Mouse (Mus musculus): ENCODE measurements around the gene Arpc5l. TPM values are rescaled to one million over a fixed set of nuclear protein-coding genes. Genes with fewer than 3 reads are reported as not detected.
"Not testable (repeated sequence)": the region's sequence is repeated elsewhere in the genome, so short reads cannot be mapped to it uniquely, and the experiment has no call there.

Gene Arpc5l
- polyA plus RNA-seq, 1 experiment from 2014 or later = 135 TPM

DNA sequence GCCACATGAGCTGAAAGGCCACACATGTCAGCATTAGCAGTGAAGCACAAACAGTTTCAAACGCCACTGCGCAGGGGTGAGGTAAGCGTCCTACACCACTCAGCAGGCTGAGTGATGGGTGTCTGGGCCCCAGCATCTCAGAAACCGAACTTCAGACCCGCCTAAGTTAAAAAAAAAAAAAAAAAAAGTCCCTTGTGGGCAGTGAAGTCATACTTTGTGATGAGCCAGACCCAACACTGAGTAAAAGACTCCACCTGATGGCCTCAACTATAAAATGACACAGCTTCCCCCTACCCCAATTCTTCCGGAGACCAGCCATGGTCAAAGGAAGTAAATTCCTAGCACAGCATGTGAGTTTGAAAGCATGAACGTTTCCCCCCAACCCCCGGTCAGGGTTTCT is 2.0 kb upstream of the Arpc5l start:
- Histone ChIP-seq H3K27me3 (no peaks in the 10 kb centered on the region), H3K4me1 (replicated peaks) (peaks cover 43% of the 10 kb centered on the region), H3K9ac (peak overlapping the region; percentile 39; the same call in 1 of the 2 replicates), H3K36me3 (peaks cover 46% of the 10 kb centered on the region), H3K9me3 (no peaks in the 10 kb centered on the region), H3K4me3 (peak overlapping the region; percentile 61), H3K4me2 (peak overlapping the region; percentile 95), H3K27ac (no peak overlapping the region)
- ATAC-seq (ENCODE audit: low FRiP score) = no peak
- 57% methylated on average over 8 of the region's 8 CpGs for WGBS

DNA sequence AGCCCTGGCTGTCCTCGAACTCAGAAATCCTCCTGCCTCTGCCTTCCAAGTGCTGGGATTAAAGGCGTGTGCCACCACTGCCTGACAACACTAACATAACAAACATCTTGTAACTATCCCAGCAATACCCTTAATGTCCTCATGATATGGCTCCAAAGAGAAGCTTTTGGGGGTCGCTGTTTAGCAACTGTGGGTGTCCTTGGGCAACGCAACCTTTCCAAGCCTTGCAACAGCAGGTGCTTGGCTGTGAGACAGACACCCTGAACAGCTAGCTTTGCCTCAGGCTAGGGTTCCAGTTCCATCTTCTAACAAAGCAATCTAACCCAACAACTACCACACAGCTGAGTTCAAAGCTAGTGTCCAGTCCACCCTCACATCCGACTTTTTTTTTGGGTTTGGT is 1.6 kb upstream of the Arpc5l start:
- peaks cover 41% of the 10 kb centered on the region for H3K4me1 ChIP-seq (replicated peaks)
- no peaks in the 10 kb centered on the region for H3K9me3 ChIP-seq
- H3K4me3 ChIP-seq = peak overlapping the region; percentile 61
- peak overlapping the region; percentile 95 for H3K4me2 ChIP-seq
- H3K27ac ChIP-seq = no peak overlapping the region
- H3K36me3 ChIP-seq = peaks cover 46% of the 10 kb centered on the region
- peak overlapping the region; percentile 92 for H3K9ac ChIP-seq
- 73% methylated on average over 5 of the region's 5 CpGs for WGBS
- no peaks in the 10 kb centered on the region for H3K27me3 ChIP-seq
- ATAC-seq (ENCODE audit: low FRiP score) = no peak

GRCm38 (mm10) chr2:39004372-39004771 is 776 bp upstream of the Arpc5l start:
- peak overlapping the region; percentile 94 for H3K27ac ChIP-seq
- H3K27me3 ChIP-seq = no peaks in the 10 kb centered on the region
- peak overlapping the region; percentile 92 for H3K9ac ChIP-seq
- peak overlapping the region; percentile 61 for H3K4me3 ChIP-seq
- WGBS = 0% methylated on average over 11 of the region's 11 CpGs
- peak; percentile 5; the same call in 1 of the 2 replicates for ATAC-seq (ENCODE audit: low FRiP score)
- H3K4me1 ChIP-seq (replicated peaks) = peaks cover 50% of the 10 kb centered on the region
- peaks cover 45% of the 10 kb centered on the region for H3K36me3 ChIP-seq
- no peaks in the 10 kb centered on the region for H3K9me3 ChIP-seq
- peak overlapping the region; percentile 95 for H3K4me2 ChIP-seq

DNA sequence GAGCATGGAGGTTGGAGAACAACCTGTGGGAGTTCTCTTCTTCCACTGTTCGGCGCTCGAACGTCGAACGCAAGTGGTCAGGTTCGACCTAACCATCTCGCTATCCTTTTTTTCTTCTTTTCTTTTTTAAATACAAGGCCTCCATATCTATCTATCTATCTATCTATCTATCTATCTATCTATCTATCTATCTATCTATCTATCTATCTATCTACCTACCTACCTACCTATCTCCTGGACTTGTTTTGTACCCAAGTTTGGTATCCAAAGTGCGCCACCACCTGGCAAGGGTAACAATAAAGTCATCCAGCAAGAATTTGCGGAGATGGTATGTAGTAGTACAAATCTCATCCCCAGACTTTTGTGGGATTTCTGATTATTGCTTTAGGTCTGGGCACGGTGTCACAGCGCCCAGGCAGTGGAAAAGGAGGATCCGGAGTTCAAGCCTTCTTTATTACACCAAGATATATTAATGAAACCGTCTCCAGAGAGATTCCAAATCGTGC is 479 bp downstream of the Arpc5l start, which contains the start of gene Rpl35:
TSS of gene Rpl35 (minus strand) at position 51 of the 506 bp plus-strand sequence.
- no peak for ATAC-seq (ENCODE audit: low FRiP score)
- Histone ChIP-seq H3K27me3 (no peaks in the 10 kb centered on the region), H3K4me1 (replicated peaks) (peaks cover 60% of the 10 kb centered on the region), H3K4me2 (peak within 1 kb of the TSS; percentile 95), H3K9ac (peak within 1 kb of the TSS; percentile 92), H3K36me3 (peaks cover 33% of the 10 kb centered on the region), H3K9me3 (no peaks in the 10 kb centered on the region), H3K27ac (peak within 1 kb of the TSS; percentile 94), H3K4me3 (peak within 1 kb of the TSS; percentile 61)
- 13% methylated on average over 15 of the region's 15 CpGs for WGBS

DNA sequence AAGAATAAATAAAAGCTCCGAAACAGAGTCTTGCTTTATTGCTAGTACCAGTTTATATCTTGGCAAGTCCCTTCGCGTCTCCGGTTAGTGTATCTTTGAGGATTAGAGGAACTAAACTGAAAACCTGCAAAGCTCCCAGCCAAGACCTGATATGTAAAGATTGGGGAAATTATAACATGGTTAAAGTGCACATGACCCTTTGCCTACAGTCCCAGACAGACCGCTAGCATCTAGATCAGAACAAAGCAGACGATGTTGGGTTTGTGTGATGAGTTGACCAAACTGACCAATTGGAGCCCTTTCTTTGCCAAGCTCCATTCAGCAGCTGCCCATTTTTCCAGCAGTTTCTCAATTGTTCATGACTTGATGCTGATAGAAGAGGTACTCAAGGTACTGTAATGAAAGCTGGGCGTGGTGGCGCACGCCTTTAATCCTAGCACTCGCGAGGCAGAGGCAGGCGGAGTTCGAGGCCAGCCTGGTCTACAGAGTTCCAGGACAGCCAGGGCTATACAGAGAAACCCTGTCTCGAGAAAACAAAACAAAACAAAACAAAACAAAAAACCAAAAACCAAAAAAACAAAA is 1.1 kb downstream of the Arpc5l start:
- H3K4me1 ChIP-seq (replicated peaks) = peaks cover 66% of the 10 kb centered on the region
- H3K27me3 ChIP-seq = no peaks in the 10 kb centered on the region
- no peaks in the 10 kb centered on the region for H3K9me3 ChIP-seq
- peak overlapping the region; percentile 61 for H3K4me3 ChIP-seq
- 91% methylated on average over 14 of the region's 14 CpGs for WGBS
- no peak for ATAC-seq (ENCODE audit: low FRiP score)
- peak overlapping the region; percentile 74; the same call in 1 of the 2 replicates for H3K9ac ChIP-seq
- H3K27ac ChIP-seq = no peak overlapping the region
- peaks cover 27% of the 10 kb centered on the region for H3K36me3 ChIP-seq
- H3K4me2 ChIP-seq = peak overlapping the region; percentile 95

- H3K9me3 ChIP-seq = no peaks in the 10 kb centered on the region
- peak; percentile 88 for ATAC-seq (ENCODE audit: low FRiP score)
- no peaks in the 10 kb centered on the region for H3K27me3 ChIP-seq
- peak overlapping the region; percentile 98 for H3K4me2 ChIP-seq
- peaks cover 67% of the 10 kb centered on the region for H3K4me1 ChIP-seq (replicated peaks)
- H3K9ac ChIP-seq = peak overlapping the region; percentile 97
- peak overlapping the region; percentile 94 for H3K4me3 ChIP-seq
- peak overlapping the region; percentile 94 for H3K27ac ChIP-seq
- H3K36me3 ChIP-seq = peaks cover 20% of the 10 kb centered on the region
- WGBS = 0% methylated on average over 43 of the region's 44 CpGs
Measured at GRCm38 (mm10) chr2:39007865-39008264, 2.7 kb downstream of the Arpc5l start.

- peaks cover 61% of the 10 kb centered on the region for H3K4me1 ChIP-seq (replicated peaks)
- H3K27me3 ChIP-seq = no peaks in the 10 kb centered on the region
- peak overlapping the region; percentile 98 for H3K4me2 ChIP-seq
- peak overlapping the region; percentile 97 for H3K9ac ChIP-seq
- H3K36me3 ChIP-seq = peaks cover 19% of the 10 kb centered on the region
- H3K27ac ChIP-seq = peak overlapping the region; percentile 94
- WGBS = under 1% methylated on average over 25 of the region's 25 CpGs
- ATAC-seq (ENCODE audit: low FRiP score) = peak; percentile 47
- no peaks in the 10 kb centered on the region for H3K9me3 ChIP-seq
- H3K4me3 ChIP-seq = peak overlapping the region; percentile 94
Measured at GRCm38 (mm10) chr2:39008350-39008851, 3.3 kb downstream of the Arpc5l start.

GRCm38 (mm10) chr2:39008954-39009365 is 3.8 kb downstream of the Arpc5l start:
- peaks cover 19% of the 10 kb centered on the region for H3K36me3 ChIP-seq
- 36% methylated on average over 3 of the region's 3 CpGs for WGBS

GRCm38 (mm10) chr2:39010144-39010543 is 5.0 kb downstream of the Arpc5l start:
- not testable (repeated sequence) for H3K9ac ChIP-seq; H3K27me3 ChIP-seq; ATAC-seq (ENCODE audit: low FRiP score); H3K4me2 ChIP-seq; H3K4me3 ChIP-seq; H3K9me3 ChIP-seq; H3K27ac ChIP-seq
- peaks cover 51% of the 10 kb centered on the region for H3K4me1 ChIP-seq (replicated peaks)
- peaks cover 31% of the 10 kb centered on the region for H3K36me3 ChIP-seq
- WGBS = 95% methylated on average over 5 of the region's 5 CpGs

More at GRCm38 (mm10) chr2:39008954-39009365, 3.8 kb downstream of the Arpc5l start:
- peak overlapping the region; percentile 94; the same call in 1 of the 2 replicates for H3K27ac ChIP-seq
- no peaks in the 10 kb centered on the region for H3K27me3 ChIP-seq
- H3K4me3 ChIP-seq = peak overlapping the region; percentile 94
- no peak for ATAC-seq (ENCODE audit: low FRiP score)
- peak overlapping the region; percentile 97 for H3K9ac ChIP-seq
- H3K4me1 ChIP-seq (replicated peaks) = peaks cover 56% of the 10 kb centered on the region
- H3K9me3 ChIP-seq = no peaks in the 10 kb centered on the region
- peak overlapping the region; percentile 98 for H3K4me2 ChIP-seq

GRCm38 (mm10) chr2:39011264-39011663 is 6.1 kb downstream of the Arpc5l start:
- no peak for ATAC-seq (ENCODE audit: low FRiP score)

DNA sequence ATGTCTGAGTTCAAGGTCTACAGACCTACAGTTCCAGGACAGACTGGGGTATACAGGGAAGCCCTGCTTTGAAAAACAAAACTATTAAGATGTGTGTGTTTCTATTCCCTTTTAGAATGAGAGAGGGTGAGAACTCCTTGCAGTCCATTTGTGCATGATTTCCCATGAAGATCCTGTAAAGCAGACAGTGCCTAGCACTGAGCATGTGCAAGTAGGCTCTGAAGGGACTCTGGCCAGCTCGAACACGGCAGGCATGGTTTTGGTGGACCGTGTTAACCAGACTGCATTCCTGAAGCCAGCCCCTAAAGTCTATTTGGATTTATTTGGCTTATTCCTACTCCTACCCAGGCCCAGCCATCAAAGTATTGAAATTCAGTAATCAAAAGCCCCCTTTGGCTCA is 6.8 kb downstream of the Arpc5l start:
- peaks cover 37% of the 10 kb centered on the region for H3K4me1 ChIP-seq (replicated peaks)
- H3K9ac ChIP-seq = 0 out of 2 replicates have a peak overlapping the region, but pooled peaks have one; percentile 11
- peaks cover 49% of the 10 kb centered on the region for H3K36me3 ChIP-seq
- H3K27me3 ChIP-seq = no peaks in the 10 kb centered on the region
- H3K9me3 ChIP-seq = no peaks in the 10 kb centered on the region
- ATAC-seq (ENCODE audit: low FRiP score) = no peak
- no peak overlapping the region for H3K4me2 ChIP-seq
- no peak overlapping the region for H3K27ac ChIP-seq
- WGBS = 92% methylated on average over 3 of the region's 3 CpGs
- no peak overlapping the region for H3K4me3 ChIP-seq

More at GRCm38 (mm10) chr2:39011264-39011663, 6.1 kb downstream of the Arpc5l start:
- H3K9ac ChIP-seq = peak overlapping the region; percentile 11; the same call in 1 of the 2 replicates
- H3K9me3 ChIP-seq = no peaks in the 10 kb centered on the region
- peaks cover 43% of the 10 kb centered on the region for H3K36me3 ChIP-seq
- no peak overlapping the region for H3K27ac ChIP-seq
- no peaks in the 10 kb centered on the region for H3K27me3 ChIP-seq
- H3K4me1 ChIP-seq (replicated peaks) = peaks cover 43% of the 10 kb centered on the region
- H3K4me2 ChIP-seq = no peak overlapping the region
- no peak overlapping the region for H3K4me3 ChIP-seq

DNA sequence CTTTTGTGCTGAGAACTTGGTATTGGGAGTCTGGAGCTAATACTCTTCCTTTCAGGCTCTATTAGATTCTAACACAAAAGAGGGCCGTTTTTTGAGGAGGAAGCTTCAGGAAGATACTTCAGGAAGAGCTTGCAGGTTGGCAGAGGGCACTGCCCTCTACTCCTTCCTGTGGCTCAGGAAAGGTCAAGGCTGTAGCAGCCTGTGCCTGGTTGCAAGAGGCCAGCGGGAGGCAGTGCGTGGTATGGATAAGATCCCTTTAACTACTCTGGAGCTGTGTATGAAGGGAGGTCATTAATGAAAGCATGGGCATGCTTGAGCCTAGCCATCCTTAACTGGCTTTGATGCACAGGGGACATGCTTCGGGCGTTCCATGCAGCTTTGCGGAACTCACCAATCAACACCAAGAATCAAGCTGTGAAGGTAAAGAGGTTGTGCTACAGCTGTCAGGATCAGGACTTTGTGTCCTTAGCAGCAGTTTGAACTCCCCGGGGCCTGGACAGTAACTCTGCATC is 7.7 kb downstream of the Arpc5l start:
- Histone ChIP-seq H3K27ac (no peak overlapping the region), H3K36me3 (peaks cover 57% of the 10 kb centered on the region), H3K4me3 (no peak overlapping the region), H3K4me2 (no peak overlapping the region), H3K27me3 (no peaks in the 10 kb centered on the region), H3K9ac (no peak overlapping the region), H3K4me1 (replicated peaks) (peaks cover 32% of the 10 kb centered on the region), H3K9me3 (no peaks in the 10 kb centered on the region)
- 92% methylated on average over 7 of the region's 7 CpGs for WGBS
- no peak for ATAC-seq (ENCODE audit: low FRiP score)

All from hindbrain, embryonic 13.5 days (tissue).